Mouse (Mus musculus): Measurements from ENCODE around the gene Kmo. TPM values are rescaled to one million over a fixed set of nuclear protein-coding genes. Genes with fewer than 3 reads are reported as not detected.

Kmo gene
- polyA plus RNA-seq, 1 experiment from 2014 or later = 0.09 TPM

DNA sequence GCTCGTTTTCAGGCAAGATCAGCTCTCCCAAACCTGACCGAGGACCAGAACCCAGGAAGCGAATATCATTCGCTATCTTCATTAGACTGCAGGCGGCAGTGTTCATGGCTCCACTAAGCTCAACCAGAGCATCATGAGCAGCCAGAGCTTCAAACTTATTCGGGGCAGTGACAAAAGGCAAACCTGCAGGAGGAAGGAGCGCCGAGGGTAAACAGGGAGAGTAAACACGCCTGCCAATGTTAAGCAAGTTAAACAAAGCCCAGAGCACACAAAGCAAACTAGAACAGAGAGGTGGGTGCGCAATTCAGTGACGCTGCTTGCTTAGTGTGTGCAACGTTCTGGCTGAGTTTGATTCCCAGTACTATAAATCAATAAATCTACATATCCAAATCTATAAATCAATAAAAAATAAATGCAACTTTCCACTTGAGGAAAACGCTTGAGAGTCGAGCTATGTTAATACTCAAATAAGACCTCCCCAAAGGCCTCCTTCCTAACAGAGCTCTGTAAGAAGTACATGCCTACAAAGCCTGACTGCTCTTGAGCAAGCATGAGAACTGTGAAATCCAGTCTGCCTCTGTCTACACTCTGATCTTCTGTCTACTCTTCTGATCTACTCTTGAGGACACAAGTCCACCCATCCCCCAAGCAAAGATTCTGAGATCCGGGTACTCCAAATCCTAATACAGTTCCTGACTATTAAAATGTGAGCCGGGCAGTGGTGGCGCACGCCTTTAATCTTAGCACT lies 12.2 kb upstream of the Kmo start:
- Histone ChIP-seq H3K27ac (replicated peaks) (no peak overlapping the region), H3K27me3 (replicated peaks) (no peaks in the 10 kb centered on the region), H3K4me1 (no peaks in the 10 kb centered on the region), H3K9ac (replicated peaks) (no peak overlapping the region), H3K4me3 (replicated peaks) (no peak overlapping the region), H3K9me3 (replicated peaks) (no peaks in the 10 kb centered on the region), H3K4me2 (no peak overlapping the region), H3K36me3 (peaks cover 64% of the 10 kb centered on the region)
- ATAC-seq (ENCODE audit: low FRiP score) = no peak
- 89% methylated on average over 18 of the region's 18 CpGs for WGBS

GRCm38 (mm10) chr1:175608708-175609107 lies 11.5 kb upstream of the Kmo start:
- H3K27me3 ChIP-seq (replicated peaks) = no peaks in the 10 kb centered on the region
- H3K9me3 ChIP-seq (replicated peaks) = no peaks in the 10 kb centered on the region
- H3K4me3 ChIP-seq (replicated peaks) = no peak overlapping the region
- H3K36me3 ChIP-seq = peaks cover 66% of the 10 kb centered on the region
- H3K27ac ChIP-seq (replicated peaks) = no peak overlapping the region
- ATAC-seq (ENCODE audit: low FRiP score) = no peak
- no peak overlapping the region for H3K4me2 ChIP-seq
- 97% methylated on average over 3 of the region's 3 CpGs for WGBS
- H3K4me1 ChIP-seq = no peaks in the 10 kb centered on the region
- no peak overlapping the region for H3K9ac ChIP-seq (replicated peaks)

DNA sequence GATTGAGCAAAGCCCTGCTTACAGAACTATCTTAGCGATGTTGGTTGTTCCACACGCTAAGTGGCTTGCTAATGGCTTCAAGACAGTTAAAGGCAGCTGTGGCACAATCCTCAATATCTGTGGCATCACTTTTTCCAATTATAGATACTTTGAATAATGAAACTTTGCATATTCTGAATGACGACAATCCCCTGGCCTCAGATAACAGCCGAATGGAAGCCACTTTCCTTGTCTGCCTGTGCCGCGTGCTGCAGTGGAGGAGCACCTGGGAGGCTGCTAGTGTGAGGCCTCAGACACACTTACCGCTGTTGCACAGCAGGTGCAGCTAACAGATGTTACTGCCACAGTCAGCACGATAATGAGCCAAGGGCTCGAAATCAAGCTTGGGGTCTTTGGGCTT lies 5.2 kb upstream of the Kmo start:
- Histone ChIP-seq H3K27me3 (replicated peaks) (no peaks in the 10 kb centered on the region), H3K4me1 (no peaks in the 10 kb centered on the region), H3K27ac (replicated peaks) (no peak overlapping the region), H3K36me3 (peaks cover 64% of the 10 kb centered on the region), H3K4me2 (no peak overlapping the region), H3K9ac (replicated peaks) (no peak overlapping the region), H3K4me3 (replicated peaks) (no peak overlapping the region), H3K9me3 (replicated peaks) (no peaks in the 10 kb centered on the region)
- ATAC-seq (ENCODE audit: low FRiP score) = no peak
- 89% methylated on average over 9 of the region's 9 CpGs for WGBS

- H3K9me3 ChIP-seq (replicated peaks) = no peaks in the 10 kb centered on the region
- no peak overlapping the region for H3K9ac ChIP-seq (replicated peaks)
- no peaks in the 10 kb centered on the region for H3K27me3 ChIP-seq (replicated peaks)
- WGBS = 89% methylated on average over 6 of the region's 6 CpGs
- peaks cover 3% of the 10 kb centered on the region; the same call in 1 of the 2 replicates for H3K36me3 ChIP-seq
- H3K27ac ChIP-seq (replicated peaks) = no peak overlapping the region
- no peak overlapping the region for H3K4me2 ChIP-seq
- peaks cover 19% of the 10 kb centered on the region for H3K4me1 ChIP-seq
- ATAC-seq (ENCODE audit: low FRiP score) = no peak
- no peak overlapping the region for H3K4me3 ChIP-seq (replicated peaks)
These were observed 3.5 kb downstream of the Kmo start for GRCm38 (mm10) chr1:175623656-175624055.

DNA sequence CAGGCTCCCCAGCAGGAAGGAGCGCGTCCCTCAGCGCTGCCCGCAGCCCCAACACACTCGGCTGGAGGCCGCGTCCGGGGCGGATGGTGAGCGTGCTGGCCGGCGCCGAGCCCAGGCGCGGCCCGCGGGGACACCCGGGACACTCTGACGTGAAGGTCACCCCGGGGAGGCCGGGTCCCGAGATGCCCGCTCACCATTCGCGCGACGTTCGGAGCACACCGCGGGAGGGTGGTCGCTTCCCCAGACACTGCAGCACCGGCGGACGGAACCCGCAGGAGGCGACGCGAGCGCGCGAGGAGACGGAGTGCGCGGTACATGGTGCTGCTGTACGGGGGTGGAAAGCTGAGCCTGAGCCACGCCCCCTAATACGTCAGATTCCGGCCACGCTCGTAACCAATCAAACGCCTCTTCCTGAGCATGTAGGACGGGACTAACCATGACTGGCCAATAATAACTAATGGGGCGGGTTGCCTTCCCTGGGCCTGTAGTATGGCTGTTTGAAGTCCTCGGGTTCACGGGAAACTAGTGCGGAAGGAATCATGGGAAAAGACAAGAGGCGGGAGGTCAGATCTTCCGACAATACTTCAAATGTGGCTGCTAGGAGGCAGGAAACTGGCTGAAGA lies 5.2 kb downstream of the Kmo start, which contains the start of gene Fh1:
Gene Fh1, minus strand, starts transcription at position 379 of the 623 bp plus-strand sequence.
- Histone ChIP-seq H3K36me3 (no peaks in the 10 kb centered on the region), H3K9me3 (replicated peaks) (no peaks in the 10 kb centered on the region), H3K9ac (replicated peaks) (peak within 1 kb of the TSS; percentile 98), H3K27ac (replicated peaks) (peak within 1 kb of the TSS; percentile 90), H3K27me3 (replicated peaks) (no peaks in the 10 kb centered on the region), H3K4me3 (replicated peaks) (peak within 1 kb of the TSS; percentile 91), H3K4me1 (peaks cover 19% of the 10 kb centered on the region), H3K4me2 (peak within 1 kb of the TSS; percentile 81)
- ATAC-seq (ENCODE audit: low FRiP score) = peak; percentile 100
- under 1% methylated on average over 56 of the region's 58 CpGs for WGBS

DNA sequence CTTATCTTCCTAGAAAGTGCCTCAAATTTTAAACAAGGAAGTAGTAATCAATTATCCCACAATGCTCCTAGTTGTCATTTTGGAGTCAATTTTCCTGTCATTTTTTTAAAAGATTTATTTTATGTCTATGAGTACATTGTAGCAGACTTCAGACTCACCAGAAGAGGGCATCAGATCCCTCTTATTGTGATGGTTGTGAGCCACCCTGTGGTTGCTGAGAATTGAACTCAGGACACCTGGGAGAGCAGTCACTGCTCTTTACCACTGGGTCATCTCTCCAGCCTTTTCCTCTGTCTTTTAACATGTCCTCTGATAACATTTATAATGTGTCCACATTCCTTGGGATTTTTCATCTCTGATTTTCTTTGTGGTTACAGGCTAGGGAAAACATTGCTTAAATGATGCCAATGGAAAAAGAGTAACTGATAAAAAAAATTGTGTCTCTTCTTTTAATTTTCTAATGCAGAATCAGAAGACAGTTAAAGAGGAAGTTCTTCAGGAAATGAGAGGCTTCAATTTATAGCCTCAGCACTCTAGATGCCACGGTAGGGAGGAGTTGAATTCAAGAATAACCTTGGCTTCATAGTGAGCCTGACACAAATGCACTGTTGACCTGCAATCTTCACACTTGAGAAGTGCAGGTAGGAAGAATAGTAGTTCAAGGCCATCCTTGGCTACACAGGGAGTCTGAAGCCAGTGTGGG lies 6.0 kb downstream of the Kmo start:
- peaks cover 19% of the 10 kb centered on the region for H3K4me1 ChIP-seq
- peak overlapping the region; percentile 91 for H3K4me3 ChIP-seq (replicated peaks)
- H3K9me3 ChIP-seq (replicated peaks) = no peaks in the 10 kb centered on the region
- no peak overlapping the region for H3K9ac ChIP-seq (replicated peaks)
- WGBS = 90% methylated on average over 1 of the region's 1 CpGs
- no peaks in the 10 kb centered on the region for H3K36me3 ChIP-seq
- no peaks in the 10 kb centered on the region for H3K27me3 ChIP-seq (replicated peaks)
- peak overlapping the region; percentile 90 for H3K27ac ChIP-seq (replicated peaks)
- peak overlapping the region; percentile 81 for H3K4me2 ChIP-seq
- ATAC-seq (ENCODE audit: low FRiP score) = peak; percentile 78

DNA sequence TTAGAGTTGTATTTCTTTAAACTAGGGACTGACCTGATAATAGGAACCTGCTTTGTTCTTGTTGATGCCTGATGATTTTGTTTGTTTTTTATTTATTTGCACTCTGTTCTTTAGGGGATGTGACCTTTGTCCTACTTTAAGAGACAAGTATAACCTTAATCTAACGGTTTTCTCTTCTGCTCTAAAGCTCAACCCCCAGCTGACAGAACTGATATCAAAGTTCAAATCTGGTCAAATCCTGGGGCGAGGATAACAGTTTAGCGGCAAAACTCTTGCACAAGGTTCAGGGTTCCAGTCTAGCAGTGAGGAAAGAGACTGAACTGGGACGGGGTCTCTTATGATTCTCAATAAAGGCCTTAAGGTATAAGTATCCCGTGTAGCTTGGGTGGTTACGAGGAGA lies 9.1 kb downstream of the Kmo start:
- Histone ChIP-seq H3K9ac (replicated peaks) (no peak overlapping the region), H3K4me1 (peaks cover 5% of the 10 kb centered on the region), H3K4me3 (replicated peaks) (no peak overlapping the region), H3K27me3 (replicated peaks) (no peaks in the 10 kb centered on the region), H3K9me3 (replicated peaks) (no peaks in the 10 kb centered on the region), H3K4me2 (no peak overlapping the region), H3K27ac (replicated peaks) (no peak overlapping the region), H3K36me3 (no peaks in the 10 kb centered on the region)
- ATAC-seq (ENCODE audit: low FRiP score) = no peak
- 91% methylated on average over 6 of the region's 6 CpGs for WGBS

GRCm38 (mm10) chr1:175630345-175630744 lies 10.2 kb downstream of the Kmo start:
- H3K4me3 ChIP-seq (replicated peaks) = no peak overlapping the region
- H3K27me3 ChIP-seq (replicated peaks) = no peaks in the 10 kb centered on the region
- ATAC-seq (ENCODE audit: low FRiP score) = no peak
- no peaks in the 10 kb centered on the region for H3K36me3 ChIP-seq
- H3K4me2 ChIP-seq = no peak overlapping the region
- H3K9me3 ChIP-seq (replicated peaks) = no peaks in the 10 kb centered on the region
- WGBS = 83% methylated on average over 5 of the region's 5 CpGs
- no peak overlapping the region for H3K9ac ChIP-seq (replicated peaks)
- H3K27ac ChIP-seq (replicated peaks) = no peak overlapping the region
- no peaks in the 10 kb centered on the region for H3K4me1 ChIP-seq

DNA sequence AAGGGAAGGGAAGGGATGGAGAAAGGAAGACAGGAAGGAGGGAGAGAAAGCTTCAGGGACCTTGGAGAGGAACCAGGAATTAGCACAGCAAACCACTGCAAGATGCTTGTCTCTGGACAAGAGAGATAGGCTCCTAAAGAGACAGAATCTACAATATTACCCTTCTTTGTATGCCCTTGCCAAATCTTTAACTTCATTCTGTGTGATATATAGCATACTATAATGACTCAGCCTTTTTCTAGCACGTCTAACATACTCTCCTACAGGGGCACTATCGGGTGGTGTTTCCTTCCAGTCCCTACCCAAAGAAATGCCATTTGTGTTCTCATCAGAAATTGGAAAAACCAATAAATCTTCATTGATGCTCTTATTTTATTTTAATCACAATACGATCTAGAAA lies 10.9 kb downstream of the Kmo start:
- no peaks in the 10 kb centered on the region for H3K27me3 ChIP-seq (replicated peaks)
- no peak overlapping the region for H3K9ac ChIP-seq (replicated peaks)
- H3K9me3 ChIP-seq (replicated peaks) = no peaks in the 10 kb centered on the region
- H3K27ac ChIP-seq (replicated peaks) = no peak overlapping the region
- WGBS = 81% methylated on average over 3 of the region's 3 CpGs
- no peak overlapping the region for H3K4me2 ChIP-seq
- H3K36me3 ChIP-seq = no peaks in the 10 kb centered on the region
- H3K4me1 ChIP-seq = no peaks in the 10 kb centered on the region
- no peak for ATAC-seq (ENCODE audit: low FRiP score)
- no peak overlapping the region for H3K4me3 ChIP-seq (replicated peaks)

DNA sequence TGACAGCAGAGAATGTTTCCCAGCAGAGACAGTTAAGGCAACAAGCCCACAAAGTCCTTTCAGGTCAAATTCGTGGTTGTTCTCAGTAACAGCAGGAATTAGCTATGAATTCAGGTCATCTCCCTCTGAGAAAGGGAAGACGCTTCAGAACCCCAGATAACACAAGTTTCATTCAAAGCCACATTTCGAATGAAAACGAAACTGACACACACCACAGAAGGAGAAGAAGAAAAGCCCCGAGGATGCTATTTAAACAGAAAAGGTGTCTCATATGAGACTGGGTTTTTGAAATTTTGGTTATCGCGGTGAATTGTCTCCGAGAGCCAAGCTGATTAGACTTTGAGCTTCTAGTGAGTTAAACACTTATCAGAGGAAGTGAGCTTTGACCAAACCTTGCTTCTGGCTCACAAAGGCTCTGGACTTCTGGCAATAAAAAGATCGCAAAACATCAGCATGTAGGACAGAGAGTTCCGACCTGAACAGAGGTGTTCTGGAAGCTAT lies 11.6 kb downstream of the Kmo start:
- no peaks in the 10 kb centered on the region for H3K36me3 ChIP-seq
- H3K9me3 ChIP-seq (replicated peaks) = no peaks in the 10 kb centered on the region
- no peak overlapping the region for H3K9ac ChIP-seq (replicated peaks)
- no peaks in the 10 kb centered on the region for H3K27me3 ChIP-seq (replicated peaks)
- 80% methylated on average over 10 of the region's 10 CpGs for WGBS
- H3K4me2 ChIP-seq = no peak overlapping the region
- no peak for ATAC-seq (ENCODE audit: low FRiP score)
- H3K4me1 ChIP-seq = no peaks in the 10 kb centered on the region
- H3K27ac ChIP-seq (replicated peaks) = no peak overlapping the region
- no peak overlapping the region for H3K4me3 ChIP-seq (replicated peaks)

DNA sequence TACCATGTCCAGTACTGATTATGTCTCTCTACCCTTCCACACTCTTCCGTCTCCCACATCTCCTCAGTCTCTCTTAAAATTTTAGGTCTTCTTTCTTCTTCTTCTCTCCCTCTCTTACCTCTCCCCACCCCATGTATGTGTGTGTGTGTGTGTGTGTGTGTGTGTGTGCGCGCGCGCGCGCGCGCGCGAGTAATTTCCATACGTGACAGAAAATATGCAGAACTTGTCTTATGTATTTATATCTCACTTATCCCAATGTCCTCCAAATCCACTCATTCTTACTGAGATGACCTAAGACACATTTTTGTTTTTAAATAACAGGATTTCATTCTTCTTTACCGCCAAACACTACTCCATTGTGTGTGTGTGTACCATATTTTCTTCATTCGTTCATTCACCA lies 12.3 kb downstream of the Kmo start:
- no peaks in the 10 kb centered on the region for H3K36me3 ChIP-seq
- no peaks in the 10 kb centered on the region for H3K4me1 ChIP-seq
- no peak overlapping the region for H3K9ac ChIP-seq (replicated peaks)
- no peaks in the 10 kb centered on the region for H3K9me3 ChIP-seq (replicated peaks)
- no peak overlapping the region for H3K4me3 ChIP-seq (replicated peaks)
- WGBS = 94% methylated on average over 14 of the region's 14 CpGs
- H3K27me3 ChIP-seq (replicated peaks) = no peaks in the 10 kb centered on the region
- ATAC-seq (ENCODE audit: low FRiP score) = no peak
- H3K4me2 ChIP-seq = no peak overlapping the region
- H3K27ac ChIP-seq (replicated peaks) = no peak overlapping the region

DNA sequence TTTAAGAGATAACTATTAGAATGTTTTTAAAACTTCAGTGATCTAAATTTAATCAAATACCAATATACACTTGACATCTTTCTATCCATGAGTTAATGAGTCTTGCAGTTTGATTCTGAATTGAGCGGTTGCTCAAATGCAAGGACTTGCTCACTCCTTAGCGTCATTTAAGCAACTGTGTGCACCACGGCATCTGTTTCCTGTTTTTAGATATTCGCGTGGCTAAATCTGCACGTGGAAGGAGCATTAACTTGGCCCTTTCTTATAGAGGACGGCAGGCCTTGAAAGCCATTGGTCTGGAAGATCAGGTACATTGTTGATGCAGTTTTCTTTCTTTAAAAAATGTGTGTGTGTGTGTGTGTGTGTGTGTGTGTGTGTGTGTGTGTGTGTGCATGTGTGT lies 17.5 kb downstream of the Kmo start:
- Histone ChIP-seq H3K36me3 (no peaks in the 10 kb centered on the region), H3K27ac (replicated peaks) (no peak overlapping the region), H3K4me2 (no peak overlapping the region), H3K9me3 (replicated peaks) (no peaks in the 10 kb centered on the region), H3K4me1 (no peaks in the 10 kb centered on the region), H3K4me3 (replicated peaks) (no peak overlapping the region), H3K27me3 (replicated peaks) (no peaks in the 10 kb centered on the region), H3K9ac (replicated peaks) (no peak overlapping the region)
- no peak for ATAC-seq (ENCODE audit: low FRiP score)
- WGBS = 83% methylated on average over 7 of the region's 7 CpGs

All from neural tube, embryonic 15.5 days (tissue).